Mouse (Mus musculus) forebrain, embryonic 11.5 days (tissue): ENCODE results near the gene Cipc. TPM values are rescaled to one million over a fixed set of nuclear protein-coding genes. Genes with fewer than 3 reads are reported as not detected.

Experiments
- ATAC-seq: fragments of 200-750 bp; cut with Nextera tagmentation; replicated peaks from 2 replicates; pipeline ENCODE4 v1.8.0; 2017; ENCODE audit warnings: moderate TSS enrichment; ENCODE audit not compliant: low FRiP score
- DNase-seq: peaks from one replicate; pipeline ENCODE4 v3.0.0-alpha.2; 2017; ENCODE audit warnings: low spot score
- H3K27ac ChIP-seq: fragments of 300-500 bp; sonication (generic); 2 replicates; pipeline ENCODE4 v1.5.1; 2014; ENCODE audit warnings: low read depth, low read length
- H3K27me3 ChIP-seq: fragments of 300-500 bp; sonication (generic); 2 replicates; pipeline ENCODE4 v1.6.1; 2014; ENCODE audit warnings: mild to moderate bottlenecking, low read length, mixed read lengths; ENCODE audit not compliant: control insufficient read depth, insufficient read depth
- H3K36me3 ChIP-seq: fragments of 300-500 bp; sonication (generic); 2 replicates; pipeline ENCODE4 v1.6.1; 2014; ENCODE audit warnings: mild to moderate bottlenecking, low read length, moderate library complexity, mixed read lengths; ENCODE audit not compliant: control insufficient read depth, insufficient read depth
- H3K4me1 ChIP-seq: fragments of 300-500 bp; sonication (generic); replicated peaks from 2 replicates; pipeline ENCODE4 v1.6.1; 2014; ENCODE audit warnings: low read length, mixed read lengths; ENCODE audit not compliant: control insufficient read depth, insufficient read depth
- H3K4me2 ChIP-seq: fragments of 300-500 bp; sonication (generic); 2 replicates; pipeline ENCODE4 v1.6.1; 2014; ENCODE audit warnings: low read depth, mild to moderate bottlenecking, low read length, moderate library complexity, mixed read lengths; ENCODE audit not compliant: severe bottlenecking
- H3K4me3 ChIP-seq: fragments of 300-500 bp; sonication (generic); 2 replicates; pipeline ENCODE4 v1.5.1; 2014; ENCODE audit warnings: low read depth, low read length
- H3K9ac ChIP-seq: fragments of 300-500 bp; sonication (generic); 2 replicates; pipeline ENCODE4 v1.6.1; 2014; ENCODE audit warnings: low read length
- H3K9me3 ChIP-seq: fragments of 300-500 bp; sonication (generic); 2 replicates; pipeline ENCODE4 v1.6.1; 2016; ENCODE audit warnings: low read length, mixed read lengths; ENCODE audit not compliant: control insufficient read depth
- WGBS: fragments of 180-500 bp; shearing (Covaris S2); extraction: QIAGEN DNeasy Blood & Tissue Kit; methylation state at CpG from one replicate; pipeline ENCODE4 v1.1.7; 2014; 5-methylcytosine and 5-hydroxymethylcytosine counted together
- polyA plus RNA-seq: library from polyadenylated mRNA; unstranded; fragments of >200 nt; fragmentation: Nextera tagmentation; extraction: Ambion mirVana; gene quantifications from 2 replicates; pipeline ENCODE4 v1.2.1, GENCODE M21; 2014

The Cipc gene
- polyA plus RNA-seq, 1 experiment from 2014 or later = 48.7 TPM

GRCm38 (mm10) chr12:86923837-86924236 is 23.0 kb upstream of the Cipc start:
- Histone ChIP-seq H3K9ac (no peak overlapping the region), H3K27ac (no peak overlapping the region), H3K9me3 (no peaks in the 10 kb centered on the region; the same call in 1 of the 2 replicates), H3K4me1 (peaks cover 2% of the 10 kb centered on the region; the same call in 1 of the 2 replicates), H3K27me3 (no peaks in the 10 kb centered on the region), H3K4me3 (no peak overlapping the region), H3K36me3 (no peaks in the 10 kb centered on the region), H3K4me2 (no peak overlapping the region)
- 8% methylated on average over 5 of the region's 5 CpGs for WGBS
- DNase-seq (peak; percentile 80), ATAC-seq (peak; percentile 51)

DNA sequence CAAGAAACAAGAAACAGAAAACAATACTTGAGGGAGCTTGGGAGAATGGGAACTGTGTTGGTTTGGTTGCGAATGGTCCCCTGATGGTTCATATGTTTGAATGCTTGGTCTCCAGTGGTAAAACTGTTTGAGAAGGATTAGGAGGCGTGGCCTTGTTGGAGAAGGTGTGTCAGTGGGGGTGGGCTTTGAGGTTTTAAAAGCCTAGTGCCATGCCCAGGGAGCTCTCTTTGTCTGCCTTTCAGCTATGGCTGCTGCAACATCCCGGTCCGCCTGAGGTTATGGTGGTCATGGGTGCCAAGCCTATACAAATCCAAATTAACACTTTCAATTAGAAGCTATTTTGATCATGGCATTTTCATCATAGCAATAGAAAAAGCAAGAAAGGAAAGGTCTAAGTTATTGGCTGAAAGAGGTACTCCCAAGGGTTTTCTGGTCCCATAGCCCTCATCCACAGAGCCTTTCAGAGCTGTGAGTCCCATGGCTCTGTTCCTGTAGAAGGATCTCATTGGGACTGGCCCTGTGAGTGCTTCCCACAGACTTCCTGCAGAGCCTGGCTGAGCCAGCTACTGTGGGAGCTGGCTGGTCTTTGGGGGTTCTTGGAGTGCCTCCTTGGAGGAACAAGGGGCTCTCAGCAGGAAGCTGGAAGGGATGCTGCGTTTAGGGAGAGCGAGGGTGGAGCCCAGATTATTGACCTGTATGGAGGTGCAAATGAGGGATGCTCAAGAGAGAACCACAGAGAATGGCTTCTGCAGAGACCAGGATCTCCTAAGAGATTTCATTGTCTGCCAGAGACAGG is 15.7 kb upstream of the Cipc start:
- Histone ChIP-seq H3K9me3 (no peaks in the 10 kb centered on the region; the same call in 1 of the 2 replicates), H3K4me1 (peaks cover 9% of the 10 kb centered on the region), H3K4me3 (no peak overlapping the region), H3K27ac (no peak overlapping the region), H3K27me3 (no peaks in the 10 kb centered on the region), H3K4me2 (no peak overlapping the region), H3K9ac (no peak overlapping the region), H3K36me3 (no peaks in the 10 kb centered on the region)
- DNase-seq (no peak), ATAC-seq (no peak)
- WGBS = 67% methylated on average over 6 of the region's 6 CpGs

DNA sequence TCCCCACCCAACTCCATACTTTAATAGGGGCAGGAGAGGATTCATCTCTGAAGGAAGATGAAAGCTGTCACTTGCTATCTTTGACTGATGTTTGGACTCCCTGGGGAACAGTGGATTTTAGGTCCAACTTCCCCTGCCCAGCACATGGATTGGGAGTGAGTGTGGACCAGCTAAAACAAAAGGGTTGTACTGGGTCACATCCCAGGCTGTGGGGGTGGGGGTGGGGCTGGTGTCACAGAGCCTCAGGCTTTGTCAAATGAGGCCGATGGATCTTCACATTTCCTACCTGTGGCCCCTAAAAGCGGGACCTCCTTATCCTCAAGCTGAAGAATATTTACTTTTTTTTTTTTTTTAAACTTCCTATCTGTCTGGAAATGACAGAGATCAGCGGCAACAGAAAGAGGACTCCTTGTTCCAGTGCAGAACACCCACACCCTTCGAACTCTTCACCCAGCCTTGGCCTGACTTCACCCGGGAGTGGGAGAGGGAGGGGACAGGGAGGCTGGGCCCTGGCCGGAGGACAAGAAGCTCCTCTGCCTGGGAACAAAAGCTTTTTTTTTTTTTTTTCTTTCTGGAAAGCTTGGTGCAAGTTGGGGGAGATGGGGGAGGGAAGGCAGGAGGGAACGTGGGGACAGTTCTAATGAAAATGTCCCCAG is 14.8 kb upstream of the Cipc start:
- no peak for ATAC-seq

DNA sequence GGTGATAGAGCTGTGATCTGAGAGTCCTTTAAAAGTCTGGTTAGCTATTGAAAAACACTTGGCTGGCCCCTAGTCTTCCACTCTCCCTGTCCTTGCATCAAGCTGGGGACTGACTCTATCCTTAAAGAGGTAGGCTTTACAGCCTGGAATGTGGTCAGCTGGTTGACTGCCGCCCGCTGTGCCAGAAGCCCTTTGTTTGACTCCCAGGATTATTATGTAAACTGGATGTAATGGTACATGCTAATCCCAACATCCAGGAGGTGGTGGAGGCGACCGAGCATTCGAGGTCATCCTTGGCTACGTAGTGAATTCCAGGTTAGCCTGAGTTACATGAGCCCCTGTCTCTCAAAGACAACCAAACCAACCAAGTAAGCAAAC is 14.3 kb upstream of the Cipc start:
- Histone ChIP-seq H3K9ac (no peak overlapping the region; the same call in 1 of the 2 replicates), H3K36me3 (no peaks in the 10 kb centered on the region), H3K9me3 (no peaks in the 10 kb centered on the region; the same call in 1 of the 2 replicates), H3K27ac (no peak overlapping the region), H3K4me2 (no peak overlapping the region), H3K4me3 (no peak overlapping the region), H3K4me1 (peaks cover 9% of the 10 kb centered on the region), H3K27me3 (no peaks in the 10 kb centered on the region)
- WGBS = 12% methylated on average over 6 of the region's 6 CpGs
- DNase-seq (no peak), ATAC-seq (no peak)

More for the DNA sequence above, 14.8 kb upstream of the Cipc start:
- Histone ChIP-seq H3K4me2 (no peak overlapping the region), H3K9me3 (no peaks in the 10 kb centered on the region; the same call in 1 of the 2 replicates), H3K4me1 (peaks cover 9% of the 10 kb centered on the region), H3K36me3 (no peaks in the 10 kb centered on the region), H3K27ac (no peak overlapping the region), H3K27me3 (no peaks in the 10 kb centered on the region), H3K4me3 (no peak overlapping the region), H3K9ac (no peak overlapping the region; the same call in 1 of the 2 replicates)
- WGBS = 12% methylated on average over 7 of the region's 7 CpGs
- DNase-seq = no peak

GRCm38 (mm10) chr12:86934748-86935147 is 12.1 kb upstream of the Cipc start:
- Histone ChIP-seq H3K4me1 (peaks cover 9% of the 10 kb centered on the region), H3K4me2 (no peak overlapping the region), H3K4me3 (no peak overlapping the region), H3K9ac (no peak overlapping the region), H3K27ac (no peak overlapping the region), H3K27me3 (no peaks in the 10 kb centered on the region), H3K36me3 (no peaks in the 10 kb centered on the region), H3K9me3 (no peaks in the 10 kb centered on the region)
- 76% methylated on average over 1 of the region's 1 CpGs for WGBS
- DNase-seq (peak; percentile 3), ATAC-seq (no peak)

DNA sequence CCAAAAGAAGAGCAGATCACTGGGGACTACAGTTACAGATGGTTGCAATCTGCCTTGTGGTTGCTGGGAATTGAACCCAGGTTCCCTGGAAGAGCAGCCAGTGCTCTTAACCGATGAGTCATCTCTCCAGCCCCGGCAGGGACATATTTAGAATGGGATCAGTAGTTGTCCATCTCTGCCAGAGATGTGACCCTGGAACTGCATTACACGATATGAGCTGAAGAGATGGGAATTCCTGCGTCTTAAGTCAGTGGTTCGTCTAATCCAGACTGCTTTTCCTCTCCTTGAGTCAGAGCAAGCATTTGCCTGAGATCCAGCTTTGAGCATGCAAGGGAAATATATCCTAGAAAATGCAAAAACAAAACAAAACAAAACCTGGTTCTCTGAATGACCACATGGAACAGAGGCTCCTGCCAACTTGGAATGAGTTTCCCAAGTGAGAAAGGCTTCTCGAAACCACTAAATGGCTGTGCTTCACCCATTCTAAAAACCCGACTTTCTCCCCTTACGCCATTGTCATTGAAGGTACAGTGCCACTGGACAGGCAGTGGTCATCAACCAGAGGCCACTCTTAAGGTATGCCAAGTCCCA is 11.1 kb upstream of the Cipc start:
- no peak overlapping the region for H3K9ac ChIP-seq
- no peaks in the 10 kb centered on the region for H3K36me3 ChIP-seq
- 90% methylated on average over 8 of the region's 8 CpGs for WGBS
- H3K4me1 ChIP-seq = peaks cover 14% of the 10 kb centered on the region
- H3K4me2 ChIP-seq = no peak overlapping the region
- H3K4me3 ChIP-seq = no peak overlapping the region
- ATAC-seq = no peak
- no peaks in the 10 kb centered on the region for H3K27me3 ChIP-seq
- H3K9me3 ChIP-seq = no peaks in the 10 kb centered on the region
- no peak overlapping the region for H3K27ac ChIP-seq
- DNase-seq = peak; percentile 15

- Histone ChIP-seq H3K36me3 (no peaks in the 10 kb centered on the region), H3K4me3 (no peak overlapping the region), H3K9me3 (no peaks in the 10 kb centered on the region), H3K4me1 (peaks cover 23% of the 10 kb centered on the region), H3K9ac (no peak overlapping the region), H3K27ac (no peak overlapping the region), H3K4me2 (no peak overlapping the region), H3K27me3 (no peaks in the 10 kb centered on the region)
- 85% methylated on average over 11 of the region's 11 CpGs for WGBS
- ATAC-seq = no peak
- DNase-seq = peak; percentile 19
Measured at GRCm38 (mm10) chr12:86936587-86937343, 10.1 kb upstream of the Cipc start.

DNA sequence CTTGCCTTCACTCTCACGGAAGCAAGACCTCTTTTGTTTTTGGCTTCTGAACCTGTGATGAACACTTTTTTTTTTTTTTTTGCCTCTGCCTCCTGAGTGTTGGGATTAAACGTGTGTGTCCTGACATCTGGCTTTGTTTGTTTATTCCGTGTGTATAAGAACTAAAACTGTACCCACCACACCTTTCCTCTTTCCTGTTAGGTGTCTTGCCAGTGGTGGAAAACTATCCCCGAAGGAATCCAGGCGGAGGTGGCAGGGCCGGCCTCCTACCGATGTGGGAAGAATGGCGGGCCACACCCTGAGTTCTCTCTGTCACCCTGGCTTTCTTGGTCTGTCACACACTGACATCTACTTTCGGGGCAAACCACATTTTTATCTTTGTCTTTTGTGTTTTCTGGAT is 8.3 kb upstream of the Cipc start:
- no peaks in the 10 kb centered on the region for H3K27me3 ChIP-seq

More for the DNA sequence above, 8.3 kb upstream of the Cipc start:
- Histone ChIP-seq H3K36me3 (no peaks in the 10 kb centered on the region), H3K4me2 (no peak overlapping the region), H3K9ac (no peak overlapping the region), H3K27ac (no peak overlapping the region), H3K4me1 (peaks cover 16% of the 10 kb centered on the region; the same call in 1 of the 2 replicates), H3K4me3 (no peak overlapping the region), H3K9me3 (no peaks in the 10 kb centered on the region)
- DNase-seq (no peak), ATAC-seq (no peak)
- WGBS = 78% methylated on average over 9 of the region's 9 CpGs
